Mouse (Mus musculus) mesoderm, embryonic 11.5 days (tissue): ENCODE measurements around the gene Tyro3.

ENCODE experiments used
- DNase-seq: peaks from one replicate; pipeline ENCODE4 v3.0.0-alpha.2; 2012; ENCODE audit warnings: low read depth, low spot score

Gene Tyro3

GRCm38 (mm10) chr2:119855310-119855850 is 57.8 kb downstream of the Tyro3 start:
- no peak for DNase-seq

- no peak for DNase-seq
Observed at GRCm38 (mm10) chr2:119857341-119857740, 59.8 kb downstream of the Tyro3 start.

GRCm38 (mm10) chr2:119864484-119864883 is 67.0 kb downstream of the Tyro3 start:
- no peak for DNase-seq
